Mouse (Mus musculus) lung, embryonic 15.5 days (tissue): ENCODE data around the gene Gm11146. TPM values are rescaled to one million over a fixed set of nuclear protein-coding genes. Genes with fewer than 3 reads are reported as not detected.
A peak's percentile ranks its signal among the peaks of the same experiment; 100 is the strongest.

Experiments
- ATAC-seq: fragments of 200-750 bp; cut with Nextera tagmentation; 2 replicates; pipeline ENCODE4 v1.8.0; 2017; ENCODE audit warnings: moderate number of reproducible peaks, borderline replicate concordance; ENCODE audit not compliant: low FRiP score, low TSS enrichment; ENCODE audit errors: extremely low read depth
- H3K27ac ChIP-seq: fragments of 300-500 bp; sonication (generic); 2 replicates; pipeline ENCODE4 v1.5.1; 2015; ENCODE audit warnings: moderate library complexity, mild to moderate bottlenecking, inconsistent platforms
- H3K27me3 ChIP-seq: fragments of 300-500 bp; sonication (generic); 2 replicates; pipeline ENCODE4 v1.6.1; 2015; ENCODE audit warnings: inconsistent platforms
- H3K36me3 ChIP-seq: fragments of 300-500 bp; sonication (generic); 2 replicates; pipeline ENCODE4 v1.6.1; 2015; ENCODE audit warnings: inconsistent platforms
- H3K4me1 ChIP-seq: fragments of 300-500 bp; sonication (generic); 2 replicates; pipeline ENCODE4 v1.6.1; 2015; ENCODE audit warnings: inconsistent platforms
- H3K4me2 ChIP-seq: fragments of 300-500 bp; sonication (generic); 2 replicates; pipeline ENCODE4 v1.6.1; 2015; ENCODE audit warnings: inconsistent platforms, mild to moderate bottlenecking, moderate library complexity
- H3K4me3 ChIP-seq: fragments of 300-500 bp; sonication (generic); 2 replicates; pipeline ENCODE4 v1.5.1; 2015; ENCODE audit warnings: mild to moderate bottlenecking, inconsistent platforms
- H3K9ac ChIP-seq: fragments of 300-500 bp; sonication (generic); 2 replicates; pipeline ENCODE4 v1.6.1; 2015; ENCODE audit warnings: inconsistent platforms
- H3K9me3 ChIP-seq: fragments of 300-500 bp; sonication (generic); 2 replicates; pipeline ENCODE4 v1.6.1; 2016; ENCODE audit warnings: inconsistent platforms
- WGBS: fragments of 180-500 bp; shearing (Covaris S2); methylation state at CpG from one replicate; pipeline ENCODE4 v1.1.7; 2015; 5-methylcytosine and 5-hydroxymethylcytosine counted together
- polyA plus RNA-seq: library from polyadenylated mRNA; unstranded; fragments of >200 nt; fragmentation: Nextera tagmentation; extraction: Ambion mirVana; gene quantifications from 2 replicates; pipeline ENCODE4 v1.2.1, GENCODE M21; 2015

Gene Gm11146
- polyA plus RNA-seq, 1 experiment from 2014 or later: not detected

- H3K4me1 ChIP-seq: no peaks in the 10 kb centered on the region
- no peak overlapping the region for H3K27ac ChIP-seq
- 83% methylated on average over 2 of the region's 2 CpGs for WGBS
- H3K4me3 ChIP-seq: no peak overlapping the region
- H3K36me3 ChIP-seq: no peaks in the 10 kb centered on the region
- ATAC-seq: no peak
- no peak overlapping the region for H3K4me2 ChIP-seq
- H3K9ac ChIP-seq: no peak overlapping the region
- H3K27me3 ChIP-seq: no peaks in the 10 kb centered on the region
- H3K9me3 ChIP-seq: no peaks in the 10 kb centered on the region
Measured at GRCm38 (mm10) chr16:77602581-77602980, 687 bp upstream of the Gm11146 start.

GRCm38 (mm10) chr16:77598787-77599186, 3.1 kb downstream of the Gm11146 start:
- 92% methylated on average over 8 of the region's 8 CpGs for WGBS
- H3K27ac ChIP-seq: no peak overlapping the region
- no peaks in the 10 kb centered on the region for H3K27me3 ChIP-seq

GRCm38 (mm10) chr16:77596556-77596955, 5.3 kb downstream of the Gm11146 start:
- WGBS: 87% methylated on average over 5 of the region's 5 CpGs
- no peak overlapping the region for H3K4me2 ChIP-seq
- H3K27me3 ChIP-seq: no peaks in the 10 kb centered on the region
- H3K4me3 ChIP-seq: no peak overlapping the region
- H3K9me3 ChIP-seq: no peaks in the 10 kb centered on the region
- H3K9ac ChIP-seq: no peak overlapping the region
- no peak for ATAC-seq
- H3K4me1 ChIP-seq: 0 out of 2 replicates have a peak, but pooled peaks cover 10% of the 10 kb centered on the region
- H3K36me3 ChIP-seq: no peaks in the 10 kb centered on the region
- no peak overlapping the region for H3K27ac ChIP-seq

More at GRCm38 (mm10) chr16:77598787-77599186, 3.1 kb downstream of the Gm11146 start:
- no peak overlapping the region for H3K4me2 ChIP-seq
- 0 out of 2 replicates have a peak, but pooled peaks cover 4% of the 10 kb centered on the region for H3K4me1 ChIP-seq
- H3K36me3 ChIP-seq: no peaks in the 10 kb centered on the region
- H3K4me3 ChIP-seq: no peak overlapping the region
- ATAC-seq: no peak
- H3K9me3 ChIP-seq: no peaks in the 10 kb centered on the region
- no peak overlapping the region for H3K9ac ChIP-seq

- H3K27ac ChIP-seq: no peak overlapping the region
- 85% methylated on average over 7 of the region's 7 CpGs for WGBS
- no peaks in the 10 kb centered on the region for H3K9me3 ChIP-seq
- H3K4me2 ChIP-seq: no peak overlapping the region
- no peaks in the 10 kb centered on the region for H3K36me3 ChIP-seq
- 0 out of 2 replicates have a peak, but pooled peaks cover 10% of the 10 kb centered on the region for H3K4me1 ChIP-seq
- ATAC-seq: no peak
- H3K27me3 ChIP-seq: no peaks in the 10 kb centered on the region
- no peak overlapping the region for H3K4me3 ChIP-seq
- H3K9ac ChIP-seq: no peak overlapping the region
Measured at GRCm38 (mm10) chr16:77595661-77596060, 6.2 kb downstream of the Gm11146 start.

GRCm38 (mm10) chr16:77594553-77594952, 7.3 kb downstream of the Gm11146 start:
- 49% methylated on average over 13 of the region's 13 CpGs for WGBS
- Histone ChIP-seq H3K4me1 (0 out of 2 replicates have a peak, but pooled peaks cover 10% of the 10 kb centered on the region), H3K4me3 (peak overlapping the region; percentile 27), H3K4me2 (peak overlapping the region; percentile 51), H3K9me3 (no peaks in the 10 kb centered on the region), H3K9ac (0 out of 2 replicates have a peak overlapping the region, but pooled peaks have one; percentile 1), H3K36me3 (no peaks in the 10 kb centered on the region), H3K27ac (no peak overlapping the region), H3K27me3 (no peaks in the 10 kb centered on the region)
- ATAC-seq: no peak

- H3K9ac ChIP-seq: no peak overlapping the region
- H3K4me2 ChIP-seq: peak overlapping the region; percentile 51
- no peaks in the 10 kb centered on the region for H3K27me3 ChIP-seq
- ATAC-seq: peak; percentile 86; the same call in 1 of the 2 replicates
- 0 out of 2 replicates have a peak, but pooled peaks cover 10% of the 10 kb centered on the region for H3K4me1 ChIP-seq
- no peaks in the 10 kb centered on the region for H3K36me3 ChIP-seq
- peak overlapping the region; percentile 80 for H3K27ac ChIP-seq
- H3K4me3 ChIP-seq: peak overlapping the region; percentile 24
- H3K9me3 ChIP-seq: no peaks in the 10 kb centered on the region
- WGBS: 22% methylated on average over 12 of the region's 12 CpGs
Measured at GRCm38 (mm10) chr16:77593828-77594421, 8.0 kb downstream of the Gm11146 start.

- no peaks in the 10 kb centered on the region for H3K27me3 ChIP-seq
- peak overlapping the region; percentile 80; the same call in 1 of the 2 replicates for H3K27ac ChIP-seq
- no peak overlapping the region for H3K4me3 ChIP-seq
- H3K36me3 ChIP-seq: no peaks in the 10 kb centered on the region
- ATAC-seq: no peak
- 0 out of 2 replicates have a peak, but pooled peaks cover 10% of the 10 kb centered on the region for H3K4me1 ChIP-seq
- no peak overlapping the region for H3K9ac ChIP-seq
- no peaks in the 10 kb centered on the region for H3K9me3 ChIP-seq
- WGBS: 78% methylated on average over 3 of the region's 3 CpGs
- H3K4me2 ChIP-seq: no peak overlapping the region
Measured at GRCm38 (mm10) chr16:77592986-77593385, 8.9 kb downstream of the Gm11146 start.

GRCm38 (mm10) chr16:77573036-77573435, 28.9 kb downstream of the Gm11146 start:
- WGBS: 86% methylated on average over 5 of the region's 5 CpGs
- Histone ChIP-seq H3K4me2 (no peak overlapping the region), H3K9ac (no peak overlapping the region), H3K4me1 (no peaks in the 10 kb centered on the region), H3K36me3 (no peaks in the 10 kb centered on the region), H3K9me3 (no peaks in the 10 kb centered on the region), H3K4me3 (no peak overlapping the region), H3K27me3 (no peaks in the 10 kb centered on the region), H3K27ac (no peak overlapping the region)
- no peak for ATAC-seq

GRCm38 (mm10) chr16:77569457-77569856, 32.4 kb downstream of the Gm11146 start:
- H3K27me3 ChIP-seq: no peaks in the 10 kb centered on the region
- no peak overlapping the region for H3K4me3 ChIP-seq
- no peak overlapping the region for H3K27ac ChIP-seq
- no peak overlapping the region for H3K4me2 ChIP-seq
- no peak for ATAC-seq
- no peaks in the 10 kb centered on the region for H3K9me3 ChIP-seq
- H3K36me3 ChIP-seq: no peaks in the 10 kb centered on the region
- WGBS: 84% methylated on average over 8 of the region's 8 CpGs
- H3K9ac ChIP-seq: no peak overlapping the region
- no peaks in the 10 kb centered on the region for H3K4me1 ChIP-seq

GRCm38 (mm10) chr16:77568384-77568783, 33.5 kb downstream of the Gm11146 start:
- no peak for ATAC-seq
- Histone ChIP-seq H3K4me2 (no peak overlapping the region), H3K9me3 (no peaks in the 10 kb centered on the region), H3K9ac (no peak overlapping the region), H3K36me3 (no peaks in the 10 kb centered on the region), H3K27me3 (no peaks in the 10 kb centered on the region), H3K27ac (no peak overlapping the region), H3K4me1 (no peaks in the 10 kb centered on the region), H3K4me3 (no peak overlapping the region)
- WGBS: 53% methylated on average over 3 of the region's 3 CpGs

GRCm38 (mm10) chr16:77562852-77563251, 39.0 kb downstream of the Gm11146 start:
- no peak for ATAC-seq
- H3K9ac ChIP-seq: no peak overlapping the region

GRCm38 (mm10) chr16:77556446-77557105, 45.3 kb downstream of the Gm11146 start:
- no peak overlapping the region for H3K9ac ChIP-seq
- no peak for ATAC-seq
- no peaks in the 10 kb centered on the region for H3K27me3 ChIP-seq
- no peak overlapping the region for H3K27ac ChIP-seq
- H3K4me2 ChIP-seq: no peak overlapping the region
- H3K4me1 ChIP-seq: no peaks in the 10 kb centered on the region
- 92% methylated on average over 10 of the region's 10 CpGs for WGBS
- no peak overlapping the region for H3K4me3 ChIP-seq
- no peaks in the 10 kb centered on the region for H3K36me3 ChIP-seq
- H3K9me3 ChIP-seq: no peaks in the 10 kb centered on the region

More at GRCm38 (mm10) chr16:77562852-77563251, 39.0 kb downstream of the Gm11146 start:
- Histone ChIP-seq H3K9me3 (no peaks in the 10 kb centered on the region), H3K36me3 (no peaks in the 10 kb centered on the region), H3K4me3 (no peak overlapping the region), H3K27me3 (no peaks in the 10 kb centered on the region), H3K4me2 (no peak overlapping the region), H3K4me1 (no peaks in the 10 kb centered on the region), H3K27ac (no peak overlapping the region)
- WGBS: 77% methylated on average over 3 of the region's 3 CpGs
